Mouse (Mus musculus) spleen, adult 2 months (tissue): Measurements from ENCODE around the gene Icmt.

Source experiments
- CTCF ChIP-seq: fragments of 200-500 bp; IDR thresholded peaks from 2 replicates; pipeline ENCODE4 v1.5.1; 2011; ENCODE audit warnings: mild to moderate bottlenecking, inconsistent platforms; ENCODE audit not compliant: insufficient read depth, insufficient read length, insufficient replicate concordance; ENCODE audit errors: extremely low read depth
- POLR2A ChIP-seq: fragments of 200-500 bp; IDR thresholded peaks from 2 replicates; pipeline ENCODE4 v1.6.1; 2011; ENCODE audit warnings: low read depth, low read length, inconsistent platforms

- TF ChIP-seq CTCF = no peak
- TF ChIP-seq POLR2A = no peak
These were observed 48.3 kb downstream of the Icmt start for GRCm38 (mm10) chr4:152345120-152345889.
